Mouse (Mus musculus): ENCODE measurements around the gene Rab38.

Gene Rab38

GRCm38 (mm10) chr7:88429786-88430691 lies at the start of gene Rab38:
Rab38 (plus strand) TSS chr7:88430273.
- peak; percentile 75 for DNase-seq (ENCODE audit: low read depth, low spot score)

GRCm38 (mm10) chr7:88394568-88394967 lies 35.5 kb upstream of the Rab38 start:
- DNase-seq (ENCODE audit: low read depth, low spot score), result no peak

DNA sequence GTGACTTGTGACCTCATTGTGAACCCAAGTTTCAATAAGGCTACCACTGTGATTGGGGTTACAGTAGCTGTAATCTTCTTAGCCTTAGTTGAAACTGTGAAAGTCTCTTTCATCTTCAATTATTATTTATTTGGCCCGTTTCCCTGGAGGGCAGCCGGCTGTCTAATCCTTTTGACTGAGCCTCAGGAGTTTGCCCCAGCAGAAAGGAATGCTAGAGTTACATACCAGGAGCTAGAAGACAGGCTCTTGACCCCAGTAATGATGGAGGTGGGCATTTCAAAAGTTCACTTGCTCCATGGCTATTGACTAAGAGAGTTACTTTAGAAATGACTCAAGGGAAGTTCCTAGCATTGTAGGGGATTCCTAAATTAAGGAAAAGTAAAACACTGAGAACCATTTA lies 34.3 kb upstream of the Rab38 start:
- peak; percentile 16 for DNase-seq (ENCODE audit: low read depth, low spot score)

GRCm38 (mm10) chr7:88405311-88405710 lies 24.8 kb upstream of the Rab38 start:
- DNase-seq (ENCODE audit: low read depth, low spot score), result no peak

DNA sequence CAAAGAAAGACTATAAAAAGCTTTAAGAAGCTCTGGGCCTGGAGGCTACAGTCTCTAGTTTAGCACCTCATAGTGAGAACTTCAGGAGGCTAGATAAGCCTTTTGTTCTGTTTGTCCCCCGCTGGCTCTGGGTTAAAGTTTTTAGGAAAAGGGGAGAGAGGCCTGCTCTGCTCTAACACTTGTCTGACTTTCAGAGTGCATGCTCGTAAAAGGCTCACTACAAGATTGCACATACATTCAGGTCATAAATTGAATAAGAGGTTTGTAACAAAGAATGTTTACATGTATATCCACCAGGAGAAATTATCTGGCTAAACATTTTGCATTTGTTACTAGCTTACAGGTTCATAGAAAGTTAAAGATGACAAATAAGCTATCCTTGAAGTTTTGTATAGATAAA lies 23.6 kb upstream of the Rab38 start:
- no peak for DNase-seq (ENCODE audit: low read depth, low spot score)

- no peak for DNase-seq (ENCODE audit: low read depth, low spot score)
These were observed 8.3 kb upstream of the Rab38 start for GRCm38 (mm10) chr7:88421821-88422220.

DNA sequence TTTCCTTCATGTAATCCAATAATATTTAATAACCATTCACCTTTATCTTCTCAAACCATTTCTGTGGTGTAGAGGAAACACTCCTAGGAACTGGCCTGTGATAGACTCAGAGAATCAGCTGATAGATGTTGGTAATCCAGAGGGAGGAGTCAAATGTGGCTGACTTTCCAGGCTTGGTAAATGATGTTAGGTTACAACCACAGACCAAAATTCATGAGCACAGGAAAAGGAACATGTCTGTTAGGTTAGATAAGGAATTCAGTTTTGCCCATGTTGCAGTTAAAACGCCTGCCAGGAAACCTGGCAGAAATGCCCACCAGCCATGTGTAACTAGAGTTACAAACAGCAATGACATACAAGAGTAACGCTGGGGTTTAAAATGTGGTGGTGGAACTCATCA lies 6.2 kb upstream of the Rab38 start:
- DNase-seq (ENCODE audit: low read depth, low spot score), result no peak

GRCm38 (mm10) chr7:88425744-88426143 lies 4.3 kb upstream of the Rab38 start:
- no peak for DNase-seq (ENCODE audit: low read depth, low spot score)

DNA sequence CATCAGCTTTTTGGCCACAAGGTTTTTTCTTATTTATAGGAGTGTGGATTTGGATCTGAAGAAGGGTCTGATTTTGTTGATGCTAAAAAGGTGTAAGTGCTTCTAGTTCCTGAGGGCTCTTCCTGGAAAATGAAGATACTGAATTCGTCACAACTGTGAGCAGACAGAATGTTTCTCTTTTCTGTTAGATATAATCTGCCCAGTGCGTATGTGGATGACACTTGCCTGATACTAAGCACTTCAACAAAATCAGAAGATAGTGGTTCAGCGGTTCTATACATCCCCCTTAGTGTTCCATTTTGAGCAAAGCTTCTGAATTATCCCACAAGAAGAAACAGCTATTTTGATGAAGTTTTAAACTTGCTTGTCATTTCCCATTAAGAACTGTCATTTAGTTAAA lies 2.6 kb upstream of the Rab38 start:
- no peak for DNase-seq (ENCODE audit: low read depth, low spot score)

DNA sequence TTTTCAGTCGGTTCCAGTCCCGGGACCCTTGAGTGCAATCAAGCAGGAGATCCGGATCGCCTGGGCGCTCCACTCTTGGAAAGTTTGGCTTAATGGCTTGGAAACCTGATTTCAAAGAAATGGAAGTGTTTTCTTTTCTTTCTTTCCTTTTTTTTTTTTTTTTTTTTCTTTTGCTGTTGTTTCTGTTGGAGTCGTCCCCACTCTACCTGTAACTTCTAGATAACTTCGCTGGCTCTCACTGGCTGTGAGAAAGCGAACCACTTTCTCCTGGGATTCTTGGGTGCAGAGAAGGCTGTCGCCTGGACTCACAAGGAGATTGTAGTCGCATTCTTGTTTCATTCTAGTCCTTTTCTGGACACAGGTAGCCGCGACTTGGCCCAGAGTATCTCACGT lies 615 bp downstream of the Rab38 start:
- no peak for DNase-seq (ENCODE audit: low read depth, low spot score)

GRCm38 (mm10) chr7:88440301-88440700 lies 10.2 kb downstream of the Rab38 start:
- no peak for DNase-seq (ENCODE audit: low read depth, low spot score)

GRCm38 (mm10) chr7:88442649-88443048 lies 12.6 kb downstream of the Rab38 start:
- DNase-seq (ENCODE audit: low read depth, low spot score), result no peak

DNA sequence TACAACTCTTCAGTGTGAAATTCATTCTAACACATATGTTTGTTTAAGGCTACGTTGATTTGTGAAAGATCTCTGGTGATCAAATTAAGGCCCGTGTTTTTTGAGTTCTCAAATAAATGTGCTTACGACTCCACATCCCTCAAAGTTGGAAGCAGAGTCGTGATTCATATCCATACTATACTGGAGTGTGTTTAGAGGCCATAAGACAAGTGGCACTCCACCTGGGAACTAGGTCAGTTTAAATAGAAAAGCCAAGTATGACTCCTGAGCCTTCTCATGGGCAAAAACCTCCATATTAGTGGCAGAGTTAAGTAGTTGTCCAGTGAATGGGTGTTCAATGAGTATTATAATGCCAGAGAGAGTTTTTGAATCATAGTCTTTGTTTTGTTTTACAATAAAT lies 13.4 kb downstream of the Rab38 start:
- DNase-seq (ENCODE audit: low read depth, low spot score), result no peak

DNA sequence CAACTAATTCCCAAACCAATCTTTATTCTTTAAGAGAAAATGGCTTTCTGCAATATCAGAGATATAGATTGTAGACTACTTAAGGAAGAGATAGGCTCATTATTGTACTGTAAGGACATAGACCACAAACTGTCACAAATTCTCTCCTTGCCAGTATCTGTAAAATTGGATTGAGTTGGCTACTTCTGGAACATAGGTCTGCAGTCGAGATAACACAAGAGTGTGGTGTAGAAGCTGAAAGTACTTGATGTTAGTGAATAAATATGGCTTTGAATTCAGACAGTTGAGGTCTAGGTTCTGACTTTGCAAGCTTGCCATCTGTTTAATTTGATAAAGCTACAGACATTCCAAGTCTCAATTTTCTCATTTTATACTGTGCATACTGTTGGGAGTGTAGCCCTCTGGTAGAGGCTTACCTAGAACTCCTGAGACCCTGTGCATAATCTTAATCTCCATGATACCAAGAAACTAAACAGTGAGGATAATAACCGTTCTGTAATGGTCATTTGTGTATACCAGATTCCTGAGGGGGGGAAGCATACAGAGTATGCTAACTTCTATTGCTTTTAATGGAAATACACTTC lies 15.3 kb downstream of the Rab38 start:
- DNase-seq (ENCODE audit: low read depth, low spot score), result no peak

DNA sequence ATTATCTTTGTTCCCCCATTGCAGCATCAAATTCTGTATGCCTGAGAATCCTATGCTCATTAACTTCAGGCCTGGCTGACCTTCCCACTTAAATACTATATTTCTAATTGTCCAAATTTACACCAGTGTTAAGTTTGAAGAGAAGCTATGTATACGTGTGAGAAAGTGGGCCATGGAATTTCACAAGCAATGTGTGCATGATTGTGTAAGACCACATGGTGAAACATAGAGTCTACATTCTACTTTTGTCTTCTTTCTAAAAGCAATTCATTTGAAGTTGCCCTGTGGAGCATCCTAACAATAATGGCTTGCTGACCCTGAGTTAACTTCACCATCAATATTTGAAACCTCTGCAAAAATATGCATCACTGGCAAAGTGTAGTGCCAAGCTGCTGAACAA lies 23.2 kb downstream of the Rab38 start:
- DNase-seq (ENCODE audit: low read depth, low spot score), result no peak

- no peak for DNase-seq (ENCODE audit: low read depth, low spot score)
These were observed 27.8 kb downstream of the Rab38 start for GRCm38 (mm10) chr7:88457827-88458226.

DNA sequence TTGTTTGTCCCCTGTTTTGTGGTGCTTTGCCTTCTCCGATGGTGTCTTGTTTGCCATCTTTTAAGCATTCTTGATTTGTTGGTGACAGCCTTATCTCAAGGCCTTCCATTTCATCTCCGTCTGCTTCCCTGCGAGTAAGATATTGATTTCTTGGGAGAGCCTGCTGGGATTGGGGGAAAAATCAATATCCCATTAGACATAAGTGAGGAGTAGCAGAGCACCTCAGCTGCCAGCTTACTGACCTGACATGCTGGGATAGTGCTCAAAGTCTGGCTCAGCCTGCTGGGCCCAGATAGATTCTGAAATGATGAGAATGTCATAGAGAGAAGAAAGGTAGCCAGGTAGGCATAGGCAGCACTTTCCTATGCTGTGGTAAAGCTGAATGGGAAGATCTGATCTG lies 37.7 kb downstream of the Rab38 start:
- no peak for DNase-seq (ENCODE audit: low read depth, low spot score)

DNA sequence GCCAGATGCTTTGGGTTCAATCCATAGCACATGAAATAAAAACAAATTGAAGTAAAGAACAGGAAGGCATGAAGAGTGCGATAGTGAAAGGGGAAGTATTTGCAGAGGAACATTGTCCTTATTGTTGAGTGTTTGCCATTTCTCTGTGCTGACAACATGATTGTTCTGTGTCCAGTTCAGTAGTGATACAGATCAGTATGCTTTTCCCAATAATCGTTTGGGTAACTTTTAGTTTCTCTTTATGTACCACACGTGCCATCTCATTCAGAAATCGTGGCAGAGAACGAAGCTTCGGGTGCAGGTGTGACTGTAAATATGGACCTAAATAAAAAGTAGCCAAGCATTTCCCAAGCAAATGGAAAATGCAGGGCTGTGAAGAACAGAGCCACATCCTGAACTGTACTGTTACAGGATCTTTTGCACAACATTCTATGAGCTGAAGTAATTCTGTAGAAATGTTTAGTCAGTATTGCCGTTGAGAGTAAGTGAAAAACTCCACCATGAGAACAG lies 52.1 kb downstream of the Rab38 start:
- DNase-seq (ENCODE audit: low read depth, low spot score), result no peak

DNA sequence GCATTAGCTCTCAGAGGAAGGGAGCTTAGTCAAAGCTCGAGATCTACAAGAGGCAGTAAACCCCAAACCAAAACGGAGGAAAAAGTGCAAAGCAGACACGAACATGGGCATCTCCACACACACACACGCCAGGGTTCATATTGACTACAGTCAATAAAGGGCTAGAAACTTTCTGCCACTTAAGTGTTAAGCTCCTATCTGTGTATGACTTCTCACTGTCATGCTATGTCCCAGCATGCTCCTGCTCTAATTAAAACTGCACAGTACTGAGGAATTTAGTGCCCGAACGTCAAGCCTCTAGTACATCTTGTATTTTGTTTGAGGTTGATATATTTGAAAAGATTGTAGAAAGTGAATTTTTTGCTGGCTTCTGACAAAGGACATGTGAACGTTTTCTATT lies 52.6 kb downstream of the Rab38 start:
- DNase-seq (ENCODE audit: low read depth, low spot score), result no peak

DNA sequence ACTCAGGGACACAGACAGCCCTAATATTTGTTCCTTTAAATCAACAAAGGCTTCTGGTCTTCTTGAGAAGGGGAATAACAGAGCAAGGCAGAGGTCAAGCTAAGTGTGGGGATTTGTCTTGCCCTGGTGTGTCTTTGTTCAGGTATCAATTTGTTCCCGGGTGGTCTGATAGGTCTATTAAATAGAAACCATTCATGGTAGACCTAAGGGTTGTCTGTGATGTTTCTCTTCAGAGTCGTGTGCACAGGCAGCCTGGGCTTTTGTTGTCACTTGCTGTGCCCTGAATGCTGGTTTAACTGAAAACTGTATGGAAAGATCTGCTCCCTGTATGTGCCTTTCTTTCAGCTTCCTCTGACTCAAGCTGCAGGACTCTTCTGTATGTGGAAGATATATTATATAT lies 60.9 kb downstream of the Rab38 start:
- DNase-seq (ENCODE audit: low read depth, low spot score), result no peak

DNA sequence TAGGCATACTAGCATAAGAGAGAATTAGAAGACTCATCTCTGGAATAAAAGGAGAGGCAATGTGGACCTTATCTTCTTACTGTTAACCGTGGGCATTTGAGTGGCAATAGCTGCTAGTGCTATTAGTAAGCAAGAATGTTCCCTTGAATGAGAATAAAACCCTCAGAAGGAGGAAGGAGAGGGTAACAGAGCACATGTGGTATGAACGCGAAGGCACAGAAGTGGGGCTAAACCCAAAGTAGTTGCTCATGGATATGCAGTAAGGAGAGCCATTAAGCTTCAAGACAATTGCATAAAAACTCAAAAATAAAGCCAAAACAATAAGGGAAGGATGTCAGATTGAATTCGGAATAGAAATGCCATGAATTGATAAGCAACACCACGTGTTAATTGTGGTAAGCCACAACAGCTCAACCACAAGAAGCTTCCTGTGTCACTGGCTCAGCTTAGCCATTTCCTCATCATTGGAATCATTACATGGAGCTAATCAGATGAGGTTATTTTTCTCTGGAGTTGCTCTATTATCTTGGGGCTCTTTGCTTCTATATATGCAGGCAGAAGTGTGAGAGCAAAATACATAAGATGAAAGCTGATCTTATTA lies 72.2 kb downstream of the Rab38 start:
- no peak for DNase-seq (ENCODE audit: low read depth, low spot score)

GRCm38 (mm10) chr7:88509748-88510147 lies 79.7 kb downstream of the Rab38 start:
- DNase-seq (ENCODE audit: low read depth, low spot score), result no peak

DNA sequence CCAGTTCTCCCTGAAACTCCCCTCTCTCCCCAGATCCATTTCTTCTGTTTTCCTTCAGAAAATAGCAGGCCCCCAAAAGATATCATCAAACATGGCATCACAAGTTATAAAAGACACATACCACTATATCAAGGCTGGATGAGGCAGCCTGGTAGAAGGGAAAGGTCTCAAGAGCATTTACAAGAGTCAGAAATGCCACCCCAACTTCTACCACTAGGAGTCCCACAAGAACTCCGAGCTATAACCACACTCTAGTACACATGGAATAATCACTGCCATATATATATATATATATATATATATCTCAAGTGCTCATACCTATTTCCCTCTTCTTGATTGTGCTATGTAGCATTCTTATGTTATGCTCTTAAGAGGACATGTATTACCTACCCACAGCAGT lies 92.4 kb downstream of the Rab38 start:
- no peak for DNase-seq (ENCODE audit: low read depth, low spot score)
